Mouse (Mus musculus): ENCODE measurements around the gene Rmdn3. TPM values are rescaled to one million over a fixed set of nuclear protein-coding genes. Genes with fewer than 3 reads are reported as not detected.

Rmdn3 gene
- polyA plus RNA-seq, 1 experiment from 2014 or later, result 34.8 TPM

GRCm38 (mm10) chr2:119190969-119191368, 34.1 kb upstream of the Rmdn3 start:
- Histone ChIP-seq H3K27ac (replicated peaks; ENCODE audit: low read depth, low read length) (no peak overlapping the region), H3K9ac (ENCODE audit: low read depth, low read length) (no peak overlapping the region), H3K4me3 (ENCODE audit: low read depth, low read length) (no peak overlapping the region), H3K27me3 (replicated peaks; ENCODE audit: control insufficient read depth, insufficient read depth, low read length) (no peaks in the 10 kb centered on the region), H3K36me3 (ENCODE audit: control insufficient read depth, insufficient read depth, low read length) (0 out of 2 replicates have a peak, but pooled peaks cover 1% of the 10 kb centered on the region), H3K4me2 (ENCODE audit: low read depth, low read length) (no peak overlapping the region), H3K4me1 (ENCODE audit: control insufficient read depth, insufficient read depth, low read length) (peaks cover under 1% of the 10 kb centered on the region; the same call in 1 of the 2 replicates), H3K9me3 (ENCODE audit: control insufficient read depth, low read length) (no peaks in the 10 kb centered on the region)
- 83% methylated on average over 5 of the region's 5 CpGs for WGBS
- no peak for DNase-seq (ENCODE audit: low spot score)
- ATAC-seq (ENCODE audit: low read depth), result no peak

DNA sequence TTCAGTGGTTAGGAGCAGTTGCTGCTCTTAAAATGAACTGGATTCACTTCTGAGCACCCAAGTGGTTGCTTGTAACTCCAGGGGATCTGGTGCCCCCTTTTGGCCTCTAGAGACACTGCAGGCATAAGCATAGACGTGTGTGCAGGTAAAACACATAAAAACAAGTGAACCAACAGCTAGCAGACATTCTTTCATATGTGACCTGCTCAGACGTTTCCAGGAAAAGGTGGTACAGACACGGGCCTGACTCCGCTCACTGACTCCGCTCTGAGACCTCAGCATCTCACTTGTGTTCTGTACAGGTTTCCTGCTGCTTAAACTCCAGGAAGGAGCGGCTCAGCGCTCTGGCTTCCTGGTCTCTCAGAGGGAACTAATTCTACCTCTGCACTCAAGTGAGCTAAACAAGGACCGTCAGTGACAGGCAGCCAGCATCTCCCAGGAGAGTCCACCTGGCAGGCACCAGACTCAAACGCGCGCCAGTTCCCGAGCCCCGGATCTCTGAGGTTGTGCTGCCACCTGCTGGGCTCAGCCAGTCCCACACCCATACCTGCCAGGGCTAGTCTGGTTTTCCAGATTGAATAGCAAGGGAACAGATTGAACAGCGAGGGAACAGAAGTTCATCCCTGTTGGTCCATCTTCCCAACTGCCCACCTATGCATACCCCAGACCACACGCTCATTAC, 32.3 kb upstream of the Rmdn3 start:
- Histone ChIP-seq H3K27ac (replicated peaks; ENCODE audit: low read depth, low read length) (no peak overlapping the region), H3K36me3 (ENCODE audit: control insufficient read depth, insufficient read depth, low read length) (peaks cover 17% of the 10 kb centered on the region; the same call in 1 of the 2 replicates), H3K27me3 (replicated peaks; ENCODE audit: control insufficient read depth, insufficient read depth, low read length) (no peaks in the 10 kb centered on the region), H3K4me3 (ENCODE audit: low read depth, low read length) (peak overlapping the region; percentile 32), H3K9ac (ENCODE audit: low read depth, low read length) (peak overlapping the region; percentile 45; the same call in 1 of the 2 replicates), H3K9me3 (ENCODE audit: control insufficient read depth, low read length) (no peaks in the 10 kb centered on the region), H3K4me1 (ENCODE audit: control insufficient read depth, insufficient read depth, low read length) (no peaks in the 10 kb centered on the region), H3K4me2 (ENCODE audit: low read depth, low read length) (peak overlapping the region; percentile 66)
- DNase-seq (ENCODE audit: low spot score) (peak; percentile 84), ATAC-seq (ENCODE audit: low read depth) (peak; percentile 90)
- WGBS, result 7% methylated on average over 15 of the region's 15 CpGs

DNA sequence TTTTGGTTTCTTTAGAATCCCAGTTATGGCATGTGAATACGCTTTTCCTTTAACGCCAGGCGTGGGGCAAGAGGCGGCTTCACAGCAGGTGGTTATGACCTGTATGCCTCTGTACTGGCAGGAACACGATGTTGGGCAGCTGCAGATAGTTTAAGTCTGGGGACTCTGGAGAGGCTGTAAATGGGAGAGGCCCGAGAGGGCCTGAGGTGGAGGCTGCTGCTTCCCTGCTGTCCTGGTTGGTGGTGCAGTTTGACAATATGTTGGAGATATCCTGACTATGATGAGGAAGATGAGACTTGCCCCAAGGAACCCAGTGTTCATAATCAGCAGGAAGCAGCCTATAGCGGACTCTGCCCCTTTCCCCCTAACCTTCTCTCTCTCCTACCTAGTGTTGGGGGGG, 26.1 kb upstream of the Rmdn3 start:
- no peak overlapping the region for H3K4me2 ChIP-seq (ENCODE audit: low read depth, low read length)
- no peaks in the 10 kb centered on the region for H3K27me3 ChIP-seq (replicated peaks; ENCODE audit: control insufficient read depth, insufficient read depth, low read length)
- no peak overlapping the region for H3K27ac ChIP-seq (replicated peaks; ENCODE audit: low read depth, low read length)
- H3K36me3 ChIP-seq (ENCODE audit: control insufficient read depth, insufficient read depth, low read length), result peaks cover 62% of the 10 kb centered on the region
- DNase-seq (ENCODE audit: low spot score) (no peak), ATAC-seq (ENCODE audit: low read depth) (no peak)
- H3K4me3 ChIP-seq (ENCODE audit: low read depth, low read length), result no peak overlapping the region
- H3K9me3 ChIP-seq (ENCODE audit: control insufficient read depth, low read length), result no peaks in the 10 kb centered on the region
- WGBS, result 84% methylated on average over 7 of the region's 7 CpGs
- H3K4me1 ChIP-seq (ENCODE audit: control insufficient read depth, insufficient read depth, low read length), result no peaks in the 10 kb centered on the region
- no peak overlapping the region for H3K9ac ChIP-seq (ENCODE audit: low read depth, low read length)

GRCm38 (mm10) chr2:119177384-119177939, 20.6 kb upstream of the Rmdn3 start:
- 81% methylated on average over 5 of the region's 5 CpGs for WGBS
- ATAC-seq (ENCODE audit: low read depth) (no peak), DNase-seq (ENCODE audit: low spot score) (no peak)
- no peak overlapping the region for H3K4me2 ChIP-seq (ENCODE audit: low read depth, low read length)
- no peaks in the 10 kb centered on the region for H3K27me3 ChIP-seq (replicated peaks; ENCODE audit: control insufficient read depth, insufficient read depth, low read length)
- H3K36me3 ChIP-seq (ENCODE audit: control insufficient read depth, insufficient read depth, low read length), result peaks cover 47% of the 10 kb centered on the region
- no peaks in the 10 kb centered on the region for H3K9me3 ChIP-seq (ENCODE audit: control insufficient read depth, low read length)
- no peak overlapping the region for H3K9ac ChIP-seq (ENCODE audit: low read depth, low read length)
- H3K4me1 ChIP-seq (ENCODE audit: control insufficient read depth, insufficient read depth, low read length), result peaks cover 2% of the 10 kb centered on the region; the same call in 1 of the 2 replicates
- H3K4me3 ChIP-seq (ENCODE audit: low read depth, low read length), result no peak overlapping the region
- no peak overlapping the region for H3K27ac ChIP-seq (replicated peaks; ENCODE audit: low read depth, low read length)

- Histone ChIP-seq H3K9me3 (ENCODE audit: control insufficient read depth, low read length) (no peaks in the 10 kb centered on the region), H3K9ac (ENCODE audit: low read depth, low read length) (no peak overlapping the region), H3K27ac (replicated peaks; ENCODE audit: low read depth, low read length) (no peak overlapping the region), H3K4me2 (ENCODE audit: low read depth, low read length) (no peak overlapping the region), H3K4me1 (ENCODE audit: control insufficient read depth, insufficient read depth, low read length) (peaks cover 2% of the 10 kb centered on the region; the same call in 1 of the 2 replicates), H3K4me3 (ENCODE audit: low read depth, low read length) (no peak overlapping the region), H3K36me3 (ENCODE audit: control insufficient read depth, insufficient read depth, low read length) (peaks cover 42% of the 10 kb centered on the region), H3K27me3 (replicated peaks; ENCODE audit: control insufficient read depth, insufficient read depth, low read length) (no peaks in the 10 kb centered on the region)
- no peak for ATAC-seq (ENCODE audit: low read depth)
- no peak for DNase-seq (ENCODE audit: low spot score)
- 67% methylated on average over 3 of the region's 3 CpGs for WGBS
These were observed 19.9 kb upstream of the Rmdn3 start for GRCm38 (mm10) chr2:119176761-119177160.

GRCm38 (mm10) chr2:119175614-119176013, 18.8 kb upstream of the Rmdn3 start:
- ATAC-seq (ENCODE audit: low read depth), result no peak
- DNase-seq (ENCODE audit: low spot score), result no peak
- Histone ChIP-seq H3K9ac (ENCODE audit: low read depth, low read length) (no peak overlapping the region), H3K27ac (replicated peaks; ENCODE audit: low read depth, low read length) (no peak overlapping the region), H3K4me1 (ENCODE audit: control insufficient read depth, insufficient read depth, low read length) (peaks cover 2% of the 10 kb centered on the region; the same call in 1 of the 2 replicates), H3K27me3 (replicated peaks; ENCODE audit: control insufficient read depth, insufficient read depth, low read length) (no peaks in the 10 kb centered on the region), H3K4me3 (ENCODE audit: low read depth, low read length) (no peak overlapping the region), H3K4me2 (ENCODE audit: low read depth, low read length) (no peak overlapping the region), H3K36me3 (ENCODE audit: control insufficient read depth, insufficient read depth, low read length) (peaks cover 37% of the 10 kb centered on the region), H3K9me3 (ENCODE audit: control insufficient read depth, low read length) (no peaks in the 10 kb centered on the region)
- 55% methylated on average over 6 of the region's 6 CpGs for WGBS

DNA sequence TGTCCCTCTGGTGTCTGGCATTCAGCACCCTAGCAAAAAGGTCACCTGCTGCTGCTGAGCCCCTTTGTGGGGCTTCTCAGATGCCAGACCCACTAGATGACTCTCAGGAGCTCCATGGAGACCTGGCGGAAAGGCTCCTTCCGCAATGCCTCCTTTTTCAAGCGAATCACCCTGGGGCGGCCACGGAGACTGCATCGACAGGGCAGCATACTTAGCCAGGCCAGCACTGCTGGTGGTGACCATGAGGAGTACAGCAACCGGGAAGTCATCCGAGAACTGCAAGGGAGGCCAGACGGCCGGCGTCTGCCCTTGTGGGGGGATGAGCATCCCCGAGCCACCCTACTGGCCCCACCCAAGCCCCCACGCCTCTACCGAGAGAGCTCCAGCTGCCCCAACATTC, 18.0 kb upstream of the Rmdn3 start:
- ATAC-seq (ENCODE audit: low read depth) (no peak), DNase-seq (ENCODE audit: low spot score) (no peak)
- Histone ChIP-seq H3K4me3 (ENCODE audit: low read depth, low read length) (no peak overlapping the region), H3K4me1 (ENCODE audit: control insufficient read depth, insufficient read depth, low read length) (peaks cover 2% of the 10 kb centered on the region; the same call in 1 of the 2 replicates), H3K27ac (replicated peaks; ENCODE audit: low read depth, low read length) (no peak overlapping the region), H3K9ac (ENCODE audit: low read depth, low read length) (no peak overlapping the region), H3K36me3 (ENCODE audit: control insufficient read depth, insufficient read depth, low read length) (peaks cover 29% of the 10 kb centered on the region), H3K27me3 (replicated peaks; ENCODE audit: control insufficient read depth, insufficient read depth, low read length) (no peaks in the 10 kb centered on the region), H3K4me2 (ENCODE audit: low read depth, low read length) (no peak overlapping the region), H3K9me3 (ENCODE audit: control insufficient read depth, low read length) (no peaks in the 10 kb centered on the region)
- 62% methylated on average over 14 of the region's 14 CpGs for WGBS

- peaks cover 2% of the 10 kb centered on the region; the same call in 1 of the 2 replicates for H3K4me1 ChIP-seq (ENCODE audit: control insufficient read depth, insufficient read depth, low read length)
- no peak within 1 kb of the TSS for H3K4me2 ChIP-seq (ENCODE audit: low read depth, low read length)
- H3K36me3 ChIP-seq (ENCODE audit: control insufficient read depth, insufficient read depth, low read length), result peaks cover 22% of the 10 kb centered on the region; the same call in 1 of the 2 replicates
- H3K27ac ChIP-seq (replicated peaks; ENCODE audit: low read depth, low read length), result no peak within 1 kb of the TSS
- no peaks in the 10 kb centered on the region for H3K9me3 ChIP-seq (ENCODE audit: control insufficient read depth, low read length)
- no peak for DNase-seq (ENCODE audit: low spot score)
- no peak within 1 kb of the TSS for H3K9ac ChIP-seq (ENCODE audit: low read depth, low read length)
- 26% methylated on average over 6 of the region's 8 CpGs for WGBS
- no peaks in the 10 kb centered on the region for H3K27me3 ChIP-seq (replicated peaks; ENCODE audit: control insufficient read depth, insufficient read depth, low read length)
- H3K4me3 ChIP-seq (ENCODE audit: low read depth, low read length), result no peak within 1 kb of the TSS
- ATAC-seq (ENCODE audit: low read depth), result peak; percentile 41; the same call in 1 of the 2 replicates
These were observed 17.3 kb upstream of the Rmdn3 start, which contains the start of gene Gm14137 for GRCm38 (mm10) chr2:119173991-119174651. TSS of gene Gm14137 (plus strand) at chr2:119174509.
